Mouse (Mus musculus) thymus, adult 2 months (tissue): ENCODE results near the gene Tex10.

Experiments
- CTCF ChIP-seq: fragments of 200-500 bp; IDR thresholded peaks from 2 replicates; pipeline ENCODE4 v1.5.1; 2012; ENCODE audit warnings: mild to moderate bottlenecking, control low read depth, low read length, moderate library complexity, borderline replicate concordance; ENCODE audit not compliant: control insufficient read depth, poor library complexity, insufficient read depth; ENCODE audit errors: extremely low read depth
- POLR2A ChIP-seq: fragments of 200-500 bp; IDR thresholded peaks from 2 replicates; pipeline ENCODE4 v1.6.1; 2012; ENCODE audit warnings: mild to moderate bottlenecking, low read length, control low read depth, moderate library complexity; ENCODE audit not compliant: control insufficient read depth, poor library complexity, insufficient read depth; ENCODE audit errors: extremely low read depth

DNA sequence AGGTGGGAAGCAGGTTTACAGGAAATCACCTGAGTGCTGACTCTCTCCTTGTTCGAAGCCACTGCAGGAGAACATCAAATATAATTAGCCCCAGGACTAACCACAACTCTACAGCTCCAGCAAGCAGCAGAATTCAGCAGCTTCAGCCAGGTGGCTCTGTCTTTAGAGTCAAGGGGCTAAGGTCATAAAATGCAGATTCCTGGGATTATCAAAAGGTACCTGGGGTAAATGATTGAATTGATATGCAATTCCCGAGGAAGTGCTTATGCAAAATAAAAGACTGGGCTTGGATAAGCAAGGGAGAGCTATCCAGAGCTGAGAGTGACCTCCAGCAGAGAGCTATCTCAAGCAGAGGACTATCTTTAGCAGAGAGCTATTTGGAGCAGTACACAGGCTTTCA lies 37.6 kb upstream of the Tex10 start:
- TF ChIP-seq POLR2A (no peak), CTCF (no peak)
